Mouse (Mus musculus): ENCODE measurements around the gene Matk. TPM values are rescaled to one million over a fixed set of nuclear protein-coding genes. Genes with fewer than 3 reads are reported as not detected.
A peak's percentile ranks its signal among the peaks of the same experiment; 100 is the strongest.

Gene Matk
- polyA plus RNA-seq, 1 experiment: 141 TPM

DNA sequence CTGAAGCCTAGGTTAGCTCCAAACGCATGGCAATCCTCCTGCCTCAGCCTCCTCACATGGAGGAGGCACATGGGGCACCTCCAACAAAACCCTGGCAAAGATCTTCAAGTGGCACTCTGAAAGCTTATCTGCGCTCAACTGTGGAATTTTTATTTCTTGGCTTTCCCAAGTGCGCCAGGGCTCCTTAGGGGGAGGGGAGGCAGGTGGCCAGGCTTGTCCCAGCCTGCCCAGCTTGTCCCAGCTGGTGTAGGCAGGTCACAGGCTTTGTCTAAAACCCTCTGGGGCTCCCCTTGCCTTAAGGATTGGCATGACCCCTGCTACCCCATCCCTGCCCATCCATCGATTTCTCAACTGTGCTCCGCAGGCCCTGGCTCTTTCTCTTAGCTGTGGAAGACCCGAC lies 31.5 kb downstream of the Matk start:
- TF ChIP-seq CTCF (IDR thresholded peaks at IDR 0.05; ENCODE audit: borderline replicate concordance, insufficient read depth, low read depth, low read length) (no peak), POLR2A (IDR thresholded peaks at IDR 0.05; ENCODE audit: borderline replicate concordance, insufficient read depth, low read length) (no peak)
- WGBS: 59% methylated on average over 6 of the region's 6 CpGs
- H3K27ac ChIP-seq (ENCODE audit: insufficient read depth, low read length): no peak overlapping the region
- H3K4me3 ChIP-seq (replicated peaks; ENCODE audit: insufficient read depth, low read depth, low read length): no peak overlapping the region
- H3K27me3 ChIP-seq (ENCODE audit: control insufficient read depth, insufficient read depth, low read length): no peaks in the 10 kb centered on the region
- no peaks in the 10 kb centered on the region for H3K4me1 ChIP-seq (ENCODE audit: control insufficient read depth, insufficient read depth, low read length)
- no peak for DNase-seq

DNA sequence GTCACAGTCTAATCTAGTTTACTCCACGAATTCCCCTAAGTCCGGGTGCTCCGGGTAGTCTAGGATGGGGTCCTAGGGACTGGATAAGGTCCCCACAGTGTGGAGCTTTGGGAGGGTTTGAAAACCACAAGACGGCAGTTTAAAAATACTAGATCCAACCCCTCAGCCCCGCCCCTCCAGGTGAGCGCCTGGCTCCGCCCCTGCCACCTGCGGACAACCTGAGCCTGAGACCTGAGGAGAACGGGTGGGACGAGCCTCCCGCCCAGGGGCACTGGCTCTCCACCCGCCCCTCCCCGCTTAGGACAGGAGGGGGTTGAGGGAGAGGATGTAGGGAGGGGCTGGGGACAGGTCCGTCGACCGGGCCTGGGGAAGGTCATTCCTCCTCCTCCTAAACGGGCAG lies 32.0 kb downstream of the Matk start:
- 21% methylated on average over 17 of the region's 17 CpGs for WGBS
- no peaks in the 10 kb centered on the region for H3K4me1 ChIP-seq (ENCODE audit: control insufficient read depth, insufficient read depth, low read length)
- no peak overlapping the region for H3K27ac ChIP-seq (ENCODE audit: insufficient read depth, low read length)
- TF ChIP-seq CTCF (IDR thresholded peaks at IDR 0.05; ENCODE audit: borderline replicate concordance, insufficient read depth, low read depth, low read length): no peak
- no peak for TF ChIP-seq POLR2A (IDR thresholded peaks at IDR 0.05; ENCODE audit: borderline replicate concordance, insufficient read depth, low read length)
- no peak overlapping the region for H3K4me3 ChIP-seq (replicated peaks; ENCODE audit: insufficient read depth, low read depth, low read length)
- no peaks in the 10 kb centered on the region for H3K27me3 ChIP-seq (ENCODE audit: control insufficient read depth, insufficient read depth, low read length)
- DNase-seq: no peak

DNA sequence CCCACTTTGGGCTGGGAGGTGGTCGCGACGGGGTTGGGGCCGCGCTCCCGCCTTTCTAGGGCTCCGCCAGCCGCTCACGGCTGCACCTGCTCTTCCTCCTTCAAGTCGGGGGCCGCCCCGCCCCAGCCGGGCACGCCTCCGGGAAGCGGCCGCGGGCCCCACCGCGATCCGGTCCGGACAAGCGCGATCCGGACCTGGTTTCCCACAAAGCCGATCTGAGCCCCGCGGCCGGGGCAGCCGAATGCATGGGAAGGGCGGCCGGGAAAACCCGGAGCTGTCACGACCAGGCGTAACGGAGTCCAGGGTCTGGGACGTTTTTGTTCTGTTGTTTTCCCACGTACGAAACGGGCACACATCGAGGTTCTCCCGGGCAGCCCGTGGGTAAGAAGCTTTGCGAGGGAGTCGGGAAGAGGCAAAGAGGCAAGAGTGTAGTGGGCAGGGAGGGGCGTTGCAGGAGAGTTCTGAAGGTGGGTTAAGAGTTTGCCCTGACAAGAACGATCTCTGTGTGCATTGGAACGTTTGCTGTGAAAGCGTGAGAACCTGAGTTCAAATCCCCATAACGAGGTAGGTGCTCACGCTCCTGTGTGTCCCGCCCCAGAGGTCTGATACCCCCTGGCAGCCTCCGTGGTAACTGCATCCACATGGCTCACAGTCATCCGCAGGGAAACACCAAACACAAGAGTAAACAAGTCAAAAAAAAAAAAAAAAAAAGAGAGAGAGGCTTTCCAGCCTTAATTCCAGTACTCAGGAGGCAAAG lies 33.1 kb downstream of the Matk start:
- H3K27ac ChIP-seq (ENCODE audit: insufficient read depth, low read length): no peak overlapping the region
- no peaks in the 10 kb centered on the region for H3K27me3 ChIP-seq (ENCODE audit: control insufficient read depth, insufficient read depth, low read length)
- TF ChIP-seq POLR2A (IDR thresholded peaks at IDR 0.05; ENCODE audit: borderline replicate concordance, insufficient read depth, low read length): no peak
- TF ChIP-seq CTCF (IDR thresholded peaks at IDR 0.05; ENCODE audit: borderline replicate concordance, insufficient read depth, low read depth, low read length): no peak
- DNase-seq: peak; percentile 86 to 89
- H3K4me3 ChIP-seq (replicated peaks; ENCODE audit: insufficient read depth, low read depth, low read length): peak overlapping the region; percentile 12
- no peaks in the 10 kb centered on the region; the same call in 1 of the 2 replicates for H3K4me1 ChIP-seq (ENCODE audit: control insufficient read depth, insufficient read depth, low read length)
- WGBS: 3% methylated on average over 54 of the region's 54 CpGs

DNA sequence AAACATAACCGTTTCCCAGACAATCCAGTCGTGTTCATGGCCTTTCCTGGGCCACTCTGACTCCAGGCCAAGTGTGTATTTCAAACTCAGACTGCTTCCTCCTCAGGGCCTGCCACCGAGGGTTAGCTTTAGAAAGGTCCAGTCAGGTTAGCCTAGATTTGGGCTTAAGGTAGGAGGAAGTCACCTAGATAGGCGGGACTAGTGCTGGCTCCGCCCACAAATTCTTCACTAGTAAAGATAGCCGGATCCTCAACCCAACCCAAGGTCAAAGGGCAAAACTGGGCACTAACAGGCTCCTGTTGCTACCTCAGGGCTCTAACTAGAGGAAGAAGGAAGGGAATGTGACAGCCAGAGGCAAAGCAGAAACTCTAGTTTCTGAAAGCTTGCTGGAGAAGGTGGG lies 33.9 kb downstream of the Matk start:
- Histone ChIP-seq H3K27me3 (ENCODE audit: control insufficient read depth, insufficient read depth, low read length) (no peaks in the 10 kb centered on the region), H3K4me3 (replicated peaks; ENCODE audit: insufficient read depth, low read depth, low read length) (no peak overlapping the region), H3K4me1 (ENCODE audit: control insufficient read depth, insufficient read depth, low read length) (no peaks in the 10 kb centered on the region; the same call in 1 of the 2 replicates), H3K27ac (ENCODE audit: insufficient read depth, low read length) (no peak overlapping the region)
- DNase-seq: no peak
- no peak for TF ChIP-seq CTCF (IDR thresholded peaks at IDR 0.05; ENCODE audit: borderline replicate concordance, insufficient read depth, low read depth, low read length)
- no peak for TF ChIP-seq POLR2A (IDR thresholded peaks at IDR 0.05; ENCODE audit: borderline replicate concordance, insufficient read depth, low read length)
- WGBS: 64% methylated on average over 6 of the region's 6 CpGs

DNA sequence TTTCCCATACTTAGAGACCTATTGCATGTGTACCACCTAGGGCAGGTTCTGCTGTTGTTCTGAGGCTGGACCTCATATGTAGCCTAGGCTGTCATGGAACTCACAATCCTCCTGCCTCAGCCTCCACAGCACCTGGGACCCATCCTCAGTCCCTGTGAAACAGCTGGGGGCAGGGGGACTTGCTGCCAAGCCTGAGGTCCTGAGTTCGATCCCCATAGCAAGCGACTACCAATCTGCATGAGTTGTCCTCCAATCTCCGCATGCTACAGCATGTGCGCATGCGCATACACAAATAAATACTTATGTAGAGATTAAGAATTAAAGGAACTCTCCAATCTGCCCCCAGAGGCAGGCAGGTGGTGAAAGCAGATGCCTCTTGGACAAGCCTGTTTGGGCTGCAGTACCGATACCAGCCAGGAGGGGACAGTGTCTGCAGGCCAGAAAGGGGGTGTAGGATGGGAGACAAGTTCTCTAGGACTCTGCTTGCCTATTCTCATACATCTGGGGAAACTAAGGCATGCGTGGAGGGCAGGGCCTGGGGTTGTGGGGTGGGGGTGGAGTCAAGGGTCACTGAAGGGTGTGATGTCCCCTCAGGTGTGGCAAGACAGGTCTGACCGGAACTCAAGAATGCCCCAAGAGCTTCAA lies 34.9 kb downstream of the Matk start:
- 64% methylated on average over 8 of the region's 8 CpGs for WGBS
- Histone ChIP-seq H3K4me1 (ENCODE audit: control insufficient read depth, insufficient read depth, low read length) (no peaks in the 10 kb centered on the region; the same call in 1 of the 2 replicates), H3K27ac (ENCODE audit: insufficient read depth, low read length) (no peak overlapping the region), H3K4me3 (replicated peaks; ENCODE audit: insufficient read depth, low read depth, low read length) (no peak overlapping the region), H3K27me3 (ENCODE audit: control insufficient read depth, insufficient read depth, low read length) (no peaks in the 10 kb centered on the region)
- no peak for DNase-seq
- TF ChIP-seq POLR2A (IDR thresholded peaks at IDR 0.05; ENCODE audit: borderline replicate concordance, insufficient read depth, low read length) (no peak), CTCF (IDR thresholded peaks at IDR 0.05; ENCODE audit: borderline replicate concordance, insufficient read depth, low read depth, low read length) (peak; percentile 75)

DNA sequence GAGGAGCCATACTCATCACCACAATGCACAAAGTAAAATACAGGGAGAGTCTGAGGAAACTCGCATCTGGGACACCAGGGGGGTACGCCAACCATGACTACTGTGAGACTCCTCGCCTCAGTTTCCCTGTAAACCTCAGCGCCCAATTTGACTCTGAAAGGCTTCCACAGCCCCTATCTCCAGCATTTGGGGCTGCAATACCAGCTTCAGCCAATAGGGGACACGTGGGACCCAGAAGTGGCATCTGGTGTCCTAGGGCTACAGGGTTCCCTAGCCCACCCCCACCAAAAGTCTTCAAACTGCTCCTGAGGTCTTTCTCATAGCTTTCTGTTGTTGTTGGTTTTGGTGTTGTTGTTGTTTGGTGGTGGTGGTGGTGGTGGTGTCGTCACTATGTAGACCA lies 35.9 kb downstream of the Matk start:
- Histone ChIP-seq H3K4me3 (replicated peaks; ENCODE audit: insufficient read depth, low read depth, low read length) (no peak overlapping the region), H3K27ac (ENCODE audit: insufficient read depth, low read length) (no peak overlapping the region), H3K4me1 (ENCODE audit: control insufficient read depth, insufficient read depth, low read length) (no peaks in the 10 kb centered on the region; the same call in 1 of the 2 replicates), H3K27me3 (ENCODE audit: control insufficient read depth, insufficient read depth, low read length) (no peaks in the 10 kb centered on the region)
- TF ChIP-seq CTCF (IDR thresholded peaks at IDR 0.05; ENCODE audit: borderline replicate concordance, insufficient read depth, low read depth, low read length) (peak; percentile 68; the same call in 1 of the 2 replicates), POLR2A (IDR thresholded peaks at IDR 0.05; ENCODE audit: borderline replicate concordance, insufficient read depth, low read length) (no peak)
- 30% methylated on average over 6 of the region's 6 CpGs for WGBS
- DNase-seq: peak in 1 of 2 experiments; percentile 64

DNA sequence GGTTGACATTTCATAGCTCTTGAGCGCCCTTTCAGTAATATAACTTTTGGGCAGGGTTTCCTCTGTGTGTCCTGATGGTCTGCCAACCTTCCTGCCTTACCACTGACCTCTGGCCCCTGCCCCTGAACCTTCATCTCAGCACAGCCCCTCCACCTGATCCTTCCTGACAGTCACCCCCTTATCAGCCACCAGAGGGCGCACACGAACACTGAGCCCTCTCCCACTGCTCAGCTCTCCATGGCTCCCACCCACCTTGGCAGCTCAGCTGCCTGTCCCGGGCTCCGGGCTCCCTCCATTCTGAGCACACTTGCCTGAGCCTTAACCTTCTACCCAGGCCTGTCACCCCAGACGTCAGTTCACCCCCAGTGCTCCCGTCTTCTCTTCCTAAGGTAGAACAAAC lies 36.5 kb downstream of the Matk start:
- Histone ChIP-seq H3K4me3 (replicated peaks; ENCODE audit: insufficient read depth, low read depth, low read length) (no peak overlapping the region), H3K27ac (ENCODE audit: insufficient read depth, low read length) (no peak overlapping the region), H3K27me3 (ENCODE audit: control insufficient read depth, insufficient read depth, low read length) (no peaks in the 10 kb centered on the region), H3K4me1 (ENCODE audit: control insufficient read depth, insufficient read depth, low read length) (no peaks in the 10 kb centered on the region; the same call in 1 of the 2 replicates)
- DNase-seq: peak; percentile 70 to 75
- WGBS: 3% methylated on average over 7 of the region's 7 CpGs
- TF ChIP-seq CTCF (IDR thresholded peaks at IDR 0.05; ENCODE audit: borderline replicate concordance, insufficient read depth, low read depth, low read length) (peak; percentile 92), POLR2A (IDR thresholded peaks at IDR 0.05; ENCODE audit: borderline replicate concordance, insufficient read depth, low read length) (no peak)

DNA sequence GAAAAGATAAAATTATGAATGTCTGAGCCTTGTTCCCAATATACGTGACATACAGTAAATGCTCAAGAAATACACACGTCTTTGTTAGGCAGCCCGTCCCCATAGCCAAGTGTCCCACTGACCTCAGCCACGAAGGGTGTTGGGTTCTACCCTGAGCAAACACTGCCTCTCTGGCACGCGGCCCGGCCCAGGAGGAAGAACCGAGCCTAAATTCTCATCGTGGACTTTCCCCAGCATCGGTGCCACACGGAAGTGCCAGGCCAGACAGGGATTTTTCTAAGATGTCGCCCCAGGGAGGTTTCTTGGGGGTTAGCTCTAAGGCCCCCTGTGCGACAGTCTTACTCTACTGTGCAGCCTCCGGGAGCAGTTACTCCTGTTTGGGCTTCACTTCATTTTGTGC lies 37.1 kb downstream of the Matk start:
- TF ChIP-seq CTCF (IDR thresholded peaks at IDR 0.05; ENCODE audit: borderline replicate concordance, insufficient read depth, low read depth, low read length) (no peak), POLR2A (IDR thresholded peaks at IDR 0.05; ENCODE audit: borderline replicate concordance, insufficient read depth, low read length) (no peak)
- Histone ChIP-seq H3K4me3 (replicated peaks; ENCODE audit: insufficient read depth, low read depth, low read length) (no peak overlapping the region), H3K4me1 (ENCODE audit: control insufficient read depth, insufficient read depth, low read length) (peaks cover 4% of the 10 kb centered on the region), H3K27me3 (ENCODE audit: control insufficient read depth, insufficient read depth, low read length) (no peaks in the 10 kb centered on the region), H3K27ac (ENCODE audit: insufficient read depth, low read length) (no peak overlapping the region)
- DNase-seq: peak in 1 of 2 experiments; percentile 34
- 63% methylated on average over 14 of the region's 14 CpGs for WGBS

Measured in cerebellum, adult 2 months (tissue).